Mouse (Mus musculus): ENCODE results near the gene Olfr960. TPM values are rescaled to one million over a fixed set of nuclear protein-coding genes. Genes with fewer than 3 reads are reported as not detected.

The Olfr960 gene
- not detected for polyA plus RNA-seq (2017; shearing (Covaris generic))

GRCm38 (mm10) chr9:39621073-39621472, at the start of gene Olfr960:
TSS of gene Olfr960 (plus strand) at chr9:39621373.

DNA sequence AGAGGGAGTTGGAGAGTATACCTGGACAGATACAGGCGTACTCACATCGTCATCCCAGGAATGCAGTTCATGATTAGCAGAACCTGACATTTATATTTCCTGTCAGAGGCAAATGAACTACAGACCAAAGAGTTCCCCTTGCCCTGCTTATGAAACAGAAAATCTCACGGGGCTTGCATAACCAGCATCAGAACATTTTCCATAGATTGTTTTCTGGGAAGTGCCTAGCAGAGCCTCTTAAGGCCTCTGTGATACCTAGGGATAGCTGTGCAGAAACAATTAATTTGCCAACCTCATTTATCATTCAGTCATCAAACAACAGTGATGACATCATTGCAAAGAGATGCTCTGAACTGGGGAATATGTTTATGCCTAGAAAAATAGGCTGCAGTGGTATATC, 45.7 kb upstream of the Olfr960 start, which contains the start of gene Olfr959:
Gene Olfr959, minus strand, starts transcription at position 101 of the 400 bp plus-strand sequence.

GRCm38 (mm10) chr9:39603999-39604453, 17.1 kb upstream of the Olfr960 start, which contains the start of gene AW551984:
TSS of gene AW551984 (minus strand) at chr9:39604403.

DNA sequence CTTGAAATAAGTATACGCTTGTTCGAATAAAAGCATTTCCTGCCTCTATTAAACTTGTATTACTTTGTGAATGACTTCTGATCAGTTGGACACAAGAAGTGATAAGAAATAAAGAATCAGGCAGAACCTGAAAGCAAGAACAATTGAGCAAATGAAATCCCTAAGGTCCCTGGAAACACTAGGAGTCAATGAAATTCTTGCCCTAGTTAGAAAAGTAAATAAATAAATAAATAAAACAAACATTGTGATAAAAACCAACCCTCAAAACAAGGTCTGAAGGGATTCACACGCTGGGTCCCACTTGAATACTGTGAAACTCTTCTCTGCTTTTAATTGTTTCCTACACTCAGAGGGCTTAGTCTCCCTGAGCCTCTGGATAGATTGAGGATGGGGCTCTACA, 10.8 kb upstream of the Olfr960 start, which contains the start of gene Olfr148:
Gene Olfr148, plus strand, starts transcription at position 301 of the 400 bp plus-strand sequence.

DNA sequence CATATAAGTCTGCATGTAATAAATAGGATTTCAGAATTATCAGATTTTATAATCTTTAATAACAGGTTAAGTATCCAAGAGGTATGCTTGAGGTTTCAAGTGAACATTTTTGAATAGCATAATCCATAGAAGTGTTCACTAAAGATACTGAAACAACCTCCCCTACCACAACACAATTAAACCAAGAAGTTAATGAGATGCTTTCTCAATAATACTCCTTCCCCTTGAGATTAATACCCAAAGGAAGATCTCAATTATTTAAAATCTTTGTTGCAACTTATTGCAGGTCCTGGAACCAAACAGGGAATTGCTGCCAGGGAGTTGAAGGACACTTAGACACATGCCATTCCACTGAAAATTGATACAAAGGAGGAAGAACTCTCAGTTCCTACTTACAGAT, 23.6 kb downstream of the Olfr960 start, which contains the start of gene Olfr961:
Gene Olfr961, plus strand, starts transcription at position 301 of the 400 bp plus-strand sequence.

DNA sequence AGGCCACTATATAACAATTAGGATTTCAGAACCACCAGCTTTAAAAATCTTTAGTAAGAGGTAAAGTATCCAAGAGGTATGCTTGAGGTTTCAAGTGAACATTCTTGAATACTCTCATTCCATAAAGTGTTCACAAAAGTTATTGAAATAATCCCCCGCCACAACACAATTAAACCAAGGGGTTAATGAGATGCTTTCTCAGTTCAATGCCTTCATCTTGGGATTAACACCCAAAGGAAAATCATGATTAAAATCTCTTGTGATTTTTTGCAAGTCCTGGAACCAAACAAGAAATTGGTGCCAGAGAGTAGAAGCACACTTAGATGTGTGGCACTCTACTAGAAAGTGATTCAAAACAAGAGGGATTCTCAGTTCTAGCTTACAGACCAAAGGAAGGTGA, 45.7 kb downstream of the Olfr960 start, which contains the start of gene Olfr963:
Gene Olfr963, plus strand, starts transcription at position 301 of the 400 bp plus-strand sequence.

Other genes starting within 250 kb of the Olfr960 start
- gene Olfr951, start 234.0 kb upstream of the Olfr960 start, polyA plus RNA-seq (2017; shearing (Covaris generic)), result not detected
- not detected for gene Olfr952, start 194.2 kb upstream of the Olfr960 start, polyA plus RNA-seq (2017; shearing (Covaris generic))
- gene Olfr954, start 164.7 kb upstream of the Olfr960 start, polyA plus RNA-seq (2017; shearing (Covaris generic)), result not detected
- gene Olfr955, start 149.4 kb upstream of the Olfr960 start, polyA plus RNA-seq (2017; shearing (Covaris generic)), result not detected
- gene Olfr44, start 127.4 kb upstream of the Olfr960 start, polyA plus RNA-seq (2017; shearing (Covaris generic)), result not detected
- not detected for gene Olfr957, start 105.6 kb upstream of the Olfr960 start, polyA plus RNA-seq (2017; shearing (Covaris generic))
- gene Olfr958, start 67.3 kb upstream of the Olfr960 start, polyA plus RNA-seq (2017; shearing (Covaris generic)), result not detected
- gene Olfr959, start 45.8 kb upstream of the Olfr960 start, polyA plus RNA-seq (2017; shearing (Covaris generic)), result not detected
- not detected for gene AW551984, start 17.0 kb upstream of the Olfr960 start, polyA plus RNA-seq (2017; shearing (Covaris generic))
- not detected for gene Olfr148, start 10.7 kb upstream of the Olfr960 start, polyA plus RNA-seq (2017; shearing (Covaris generic))
- gene Olfr961, start 23.7 kb downstream of the Olfr960 start, polyA plus RNA-seq (2017; shearing (Covaris generic)), result 0.20 TPM
- gene Olfr963, start 45.8 kb downstream of the Olfr960 start, polyA plus RNA-seq (2017; shearing (Covaris generic)), result not detected
- gene Olfr149, start 85.7 kb downstream of the Olfr960 start, polyA plus RNA-seq (2017; shearing (Covaris generic)), result not detected
- not detected for gene Olfr965, start 90.0 kb downstream of the Olfr960 start, polyA plus RNA-seq (2017; shearing (Covaris generic))
- not detected for gene Olfr150, start 109.6 kb downstream of the Olfr960 start, polyA plus RNA-seq (2017; shearing (Covaris generic))
- gene Olfr967, start 124.9 kb downstream of the Olfr960 start, polyA plus RNA-seq (2017; shearing (Covaris generic)), result not detected
- gene Olfr968, start 161.9 kb downstream of the Olfr960 start, polyA plus RNA-seq (2017; shearing (Covaris generic)), result not detected
- gene Olfr969, start 169.6 kb downstream of the Olfr960 start, polyA plus RNA-seq (2017; shearing (Covaris generic)), result not detected
- gene Olfr970, start 187.5 kb downstream of the Olfr960 start, polyA plus RNA-seq (2017; shearing (Covaris generic)), result not detected
- not detected for gene Olfr971, start 215.5 kb downstream of the Olfr960 start, polyA plus RNA-seq (2017; shearing (Covaris generic))
- not detected for gene Olfr972, start 245.0 kb downstream of the Olfr960 start, polyA plus RNA-seq (2017; shearing (Covaris generic))